Mouse (Mus musculus) heart, postnatal 0 days (tissue): ENCODE measurements around the gene Grin1.

Source experiments
- CTCF ChIP-seq: IDR thresholded peaks from 2 replicates; pipeline ENCODE4 v1.5.1; 2016; ENCODE audit warnings: antibody characterized with exemption, control low read depth, low read depth
- EP300 ChIP-seq: IDR thresholded peaks from 2 replicates; pipeline ENCODE4 v1.6.1; 2016; ENCODE audit warnings: antibody characterized with exemption, low read depth

GRCm38 (mm10) chr2:25293706-25294105, 25.3 kb downstream of the Grin1 start:
- no peak for TF ChIP-seq CTCF
- TF ChIP-seq EP300 = no peak
